Mouse (Mus musculus) spleen, postnatal 36 days (tissue): Measurements from ENCODE around the gene Tyk2.

ENCODE experiments used
- DNase-seq, 2 experiments: peaks; one replicate each; pipeline ENCODE4 v3.0.0; 2022; ENCODE audit warnings: low spot score in 2 of 2, mixed read lengths in 1 of 2

Gene Tyk2

DNA sequence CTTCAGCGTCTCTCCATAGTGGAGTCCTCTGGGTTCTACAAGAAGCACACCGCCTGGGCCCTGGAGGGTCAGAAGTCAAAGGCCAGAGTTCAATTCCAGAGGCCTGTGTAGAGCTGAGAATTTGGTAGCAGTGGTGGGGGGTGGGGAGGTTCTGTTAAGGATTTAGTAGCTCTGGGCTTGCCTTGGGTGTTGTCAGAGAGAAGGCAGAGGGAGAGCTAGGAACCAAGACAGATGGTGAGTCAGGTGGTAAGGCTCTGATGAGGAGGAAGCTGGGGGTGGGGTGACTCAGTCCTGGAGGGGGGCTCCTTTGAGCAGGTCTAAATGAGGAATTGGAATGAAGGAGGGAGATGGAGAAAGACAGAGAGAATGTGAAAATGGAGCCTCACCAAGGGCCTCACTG, 68.1 kb downstream of the Tyk2 start:
- DNase-seq = no peak
